Mouse (Mus musculus) forebrain, postnatal 0 days (tissue): ENCODE data around the gene Oxct2a. TPM values are rescaled to one million over a fixed set of nuclear protein-coding genes. Genes with fewer than 3 reads are reported as not detected.
"Not testable (repeated sequence)": the region's sequence is repeated elsewhere in the genome, so short reads cannot be mapped to it uniquely, and the experiment has no call there.

ENCODE experiments used
- ATAC-seq: fragments of 200-750 bp; cut with Nextera tagmentation; 2 replicates; pipeline ENCODE4 v1.8.0; 2017; ENCODE audit warnings: mild to moderate bottlenecking, moderate library complexity
- DNase-seq: peaks from one replicate; pipeline ENCODE4 v3.0.0-alpha.2; 2015
- H3K27ac ChIP-seq: fragments of 300-500 bp; sonication (generic); 2 replicates; pipeline ENCODE4 v1.5.1; 2014; ENCODE audit warnings: low read depth, mild to moderate bottlenecking, antibody characterized with exemption, low read length, moderate library complexity, mixed read lengths
- H3K27me3 ChIP-seq: fragments of 300-500 bp; sonication (generic); 2 replicates; pipeline ENCODE4 v1.6.1; 2014; ENCODE audit warnings: mild to moderate bottlenecking, low read length, mixed read lengths; ENCODE audit not compliant: insufficient read depth
- H3K36me3 ChIP-seq: fragments of 300-500 bp; sonication (generic); 2 replicates; pipeline ENCODE4 v1.6.1; 2014; ENCODE audit warnings: mild to moderate bottlenecking, moderate library complexity; ENCODE audit not compliant: insufficient read depth
- H3K4me1 ChIP-seq: fragments of 300-500 bp; sonication (generic); 2 replicates; pipeline ENCODE4 v1.6.1; 2014; ENCODE audit warnings: antibody characterized with exemption; ENCODE audit not compliant: insufficient read depth
- H3K4me2 ChIP-seq: fragments of 300-500 bp; sonication (generic); 2 replicates; pipeline ENCODE4 v1.6.1; 2014; ENCODE audit warnings: low read depth, mild to moderate bottlenecking, moderate library complexity
- H3K4me3 ChIP-seq: fragments of 300-500 bp; sonication (generic); 2 replicates; pipeline ENCODE4 v1.5.1; 2014; ENCODE audit warnings: low read depth, low read length, mixed read lengths
- H3K9ac ChIP-seq: fragments of 300-500 bp; sonication (generic); 2 replicates; pipeline ENCODE4 v1.6.1; 2014; ENCODE audit warnings: mild to moderate bottlenecking
- H3K9me3 ChIP-seq: fragments of 300-500 bp; sonication (generic); 2 replicates; pipeline ENCODE4 v1.6.1; 2016; ENCODE audit warnings: low read length
- CTCF ChIP-seq: sonication (generic); IDR thresholded peaks from 2 replicates; pipeline ENCODE4 v1.5.1; 2016; ENCODE audit warnings: antibody characterized with exemption, control low read depth, low read depth
- WGBS: fragments of 180-500 bp; shearing (Covaris S2); extraction: QIAGEN DNeasy Blood & Tissue Kit; methylation state at CpG from one replicate; pipeline ENCODE4 v1.1.7; 2014; 5-methylcytosine and 5-hydroxymethylcytosine counted together
- polyA plus RNA-seq: library from polyadenylated mRNA; unstranded; fragments of >200 nt; fragmentation: Nextera tagmentation; extraction: Ambion mirVana; gene quantifications from 2 replicates; pipeline ENCODE4 v1.2.1, GENCODE M21; 2015
- total RNA-seq: library from RNA; depleted of rRNA; stranded (reverse); fragments of >200 nt; gene quantifications from 2 replicates; pipeline ENCODE4 v1.2.3, GENCODE M21; 2014

Oxct2a gene
- total and polyA plus RNA-seq, 2 experiments from 2014 or later = 0.08 to 0.19 TPM

DNA sequence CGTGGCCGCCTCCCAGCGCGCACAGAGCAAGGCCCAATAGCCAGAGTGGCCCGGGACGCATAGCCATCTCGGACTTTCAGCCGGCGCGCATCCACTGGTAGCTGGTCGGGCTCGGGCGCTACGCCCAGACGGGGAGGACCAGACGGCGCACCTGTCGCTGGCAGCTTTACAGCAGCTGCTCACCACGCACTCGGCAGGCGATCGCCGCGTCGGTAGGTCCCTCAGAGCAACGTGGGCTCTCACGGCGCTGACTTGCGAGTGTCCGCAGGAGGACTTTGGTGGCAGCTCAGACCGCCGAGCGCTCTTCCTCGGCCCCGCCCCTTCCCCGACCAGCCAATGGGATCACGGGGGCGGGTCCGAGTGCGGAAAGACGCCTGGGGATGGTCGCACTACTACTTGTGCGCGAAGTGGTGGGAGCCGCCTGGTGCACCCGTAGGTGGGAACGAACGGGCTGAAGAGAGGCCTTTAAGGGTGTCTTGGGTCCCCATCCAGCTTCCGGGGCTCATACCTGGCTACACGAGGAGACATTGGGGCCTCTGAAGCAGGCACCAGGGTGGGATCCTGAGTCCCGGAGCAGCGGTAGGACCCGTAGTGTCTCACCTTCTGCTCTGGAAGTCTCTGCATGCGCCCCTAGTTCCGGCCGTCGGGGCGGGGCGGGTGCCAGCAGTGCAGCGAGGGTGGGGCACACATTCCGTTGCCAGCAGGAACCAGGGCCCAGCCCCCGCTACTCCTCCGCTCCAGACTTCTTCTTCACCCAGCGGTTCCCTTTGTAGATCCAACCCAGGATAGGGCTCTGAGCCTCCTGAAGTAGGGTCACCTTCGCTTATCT is 19.4 kb upstream of the Oxct2a start, which contains the start of gene Bmp8a:
Gene Bmp8a (minus strand): TSS at position 611 of the 829 bp plus-strand sequence.
- peak; percentile 89 for ATAC-seq
- WGBS = 1% methylated on average over 65 of the region's 65 CpGs

GRCm38 (mm10) chr4:123342091-123342641 is 18.7 kb upstream of the Oxct2a start:
- WGBS = 2% methylated on average over 43 of the region's 43 CpGs
- H3K27me3 ChIP-seq = peaks cover 33% of the 10 kb centered on the region
- H3K4me1 ChIP-seq = no peaks in the 10 kb centered on the region
- H3K9ac ChIP-seq = no peak overlapping the region
- H3K4me2 ChIP-seq = peak overlapping the region; percentile 68
- H3K36me3 ChIP-seq = 0 out of 2 replicates have a peak, but pooled peaks cover 2% of the 10 kb centered on the region
- H3K4me3 ChIP-seq = peak overlapping the region; percentile 45
- no peaks in the 10 kb centered on the region for H3K9me3 ChIP-seq
- ATAC-seq = peak; percentile 19
- TF ChIP-seq CTCF = no peak
- no peak overlapping the region for H3K27ac ChIP-seq
- no peak for DNase-seq

More for the DNA sequence above, 19.4 kb upstream of the Oxct2a start, which contains the start of gene Bmp8a:
- no peak for TF ChIP-seq CTCF
- Histone ChIP-seq H3K4me1 (no peaks in the 10 kb centered on the region), H3K9me3 (no peaks in the 10 kb centered on the region), H3K36me3 (peaks cover 5% of the 10 kb centered on the region; the same call in 1 of the 2 replicates), H3K9ac (no peak within 1 kb of the TSS), H3K4me2 (peak within 1 kb of the TSS; percentile 68), H3K27ac (no peak within 1 kb of the TSS), H3K4me3 (peak within 1 kb of the TSS; percentile 45), H3K27me3 (peaks cover 33% of the 10 kb centered on the region)
- peak; percentile 74 for DNase-seq

DNA sequence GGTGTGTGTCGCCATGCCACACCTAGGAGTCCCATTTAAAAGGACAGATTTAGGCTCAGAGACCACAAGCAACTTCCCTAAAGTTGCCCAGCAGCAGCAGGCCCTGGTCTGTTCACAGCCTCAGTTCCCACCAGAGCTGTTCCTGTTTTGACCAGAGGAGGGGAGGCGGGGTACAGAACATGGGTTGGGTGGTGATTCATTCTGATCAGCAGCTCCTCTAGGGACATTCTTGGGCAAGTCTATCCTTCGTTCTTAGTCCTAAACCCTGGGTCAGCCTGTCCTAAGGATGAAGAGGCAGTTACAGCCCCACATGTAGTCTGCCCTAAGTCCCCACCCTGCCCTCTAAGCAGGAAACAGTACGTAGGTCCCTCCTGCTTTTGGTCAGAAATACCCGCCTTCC is 16.8 kb upstream of the Oxct2a start:
- no peak for DNase-seq
- Histone ChIP-seq H3K27ac (no peak overlapping the region), H3K4me3 (no peak overlapping the region), H3K27me3 (peaks cover 33% of the 10 kb centered on the region), H3K4me1 (no peaks in the 10 kb centered on the region), H3K9me3 (no peaks in the 10 kb centered on the region), H3K9ac (no peak overlapping the region), H3K4me2 (no peak overlapping the region), H3K36me3 (no peaks in the 10 kb centered on the region)
- no peak for ATAC-seq
- 68% methylated on average over 5 of the region's 5 CpGs for WGBS
- no peak for TF ChIP-seq CTCF

DNA sequence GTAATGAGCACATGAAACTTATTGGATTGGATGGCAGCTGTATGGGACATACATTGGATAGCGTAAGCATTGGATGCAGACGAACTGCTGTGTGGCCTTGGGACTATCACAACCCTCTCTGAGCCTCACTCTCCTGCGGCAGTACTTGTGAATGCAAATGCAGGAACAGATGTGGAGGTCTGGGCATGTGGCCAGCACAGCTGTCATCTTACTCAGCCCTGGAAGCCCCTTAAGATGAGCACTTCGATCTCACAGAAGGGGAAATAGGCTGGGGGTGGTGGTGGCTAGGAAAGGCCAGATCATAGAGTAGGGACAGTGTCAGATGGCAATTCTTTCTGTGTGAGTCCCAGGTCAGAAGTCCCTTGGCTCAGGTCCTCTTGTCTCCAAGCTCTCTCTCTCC is 14.3 kb upstream of the Oxct2a start:
- WGBS = 69% methylated on average over 4 of the region's 4 CpGs
- ATAC-seq = no peak
- TF ChIP-seq CTCF = no peak

DNA sequence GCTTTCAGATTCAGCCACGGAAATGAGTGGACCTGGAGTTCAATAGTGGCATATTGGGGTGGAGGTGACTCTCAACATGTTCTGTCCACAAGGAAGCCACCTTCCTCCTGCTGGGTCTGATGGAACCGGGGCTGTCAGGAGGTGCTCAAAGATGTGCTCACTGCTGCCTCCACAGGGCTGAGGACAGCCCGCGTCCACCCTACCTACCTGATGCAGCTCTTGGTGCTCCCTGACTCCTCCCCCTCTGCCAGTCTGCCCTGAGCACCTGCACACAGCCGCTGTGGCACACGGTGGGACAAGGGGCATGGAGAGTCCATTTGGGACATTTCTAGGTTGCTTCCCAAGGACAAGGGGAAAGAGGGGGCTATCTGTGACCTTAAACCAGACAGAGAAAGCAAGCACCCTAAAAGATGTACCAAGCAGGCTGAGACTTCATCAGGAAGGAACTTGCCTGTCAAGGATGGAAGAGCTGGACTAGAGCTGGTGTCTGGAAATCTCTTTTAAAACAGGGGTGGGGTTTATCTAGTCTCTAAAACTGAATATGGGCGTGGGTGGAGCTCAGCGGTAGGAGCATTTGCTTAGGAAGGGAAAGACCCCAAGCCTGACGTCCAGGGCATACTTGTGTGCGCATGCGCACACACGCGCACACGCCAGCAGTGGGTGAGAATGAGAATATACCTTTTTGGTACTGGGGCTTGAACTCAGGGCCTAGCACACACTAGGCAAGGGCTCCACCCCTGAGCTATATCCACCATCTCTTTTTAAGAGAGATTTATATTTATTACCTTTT is 12.6 kb upstream of the Oxct2a start:
- WGBS = 70% methylated on average over 14 of the region's 14 CpGs
- Histone ChIP-seq H3K9ac (no peak overlapping the region), H3K9me3 (no peaks in the 10 kb centered on the region), H3K27ac (no peak overlapping the region), H3K4me3 (no peak overlapping the region), H3K27me3 (peaks cover under 1% of the 10 kb centered on the region; the same call in 1 of the 2 replicates), H3K4me1 (no peaks in the 10 kb centered on the region), H3K4me2 (no peak overlapping the region), H3K36me3 (no peaks in the 10 kb centered on the region)
- DNase-seq (no peak), ATAC-seq (no peak)
- no peak for TF ChIP-seq CTCF

More for the DNA sequence above, 14.3 kb upstream of the Oxct2a start:
- no peak overlapping the region for H3K9ac ChIP-seq
- DNase-seq = no peak
- peaks cover 18% of the 10 kb centered on the region for H3K27me3 ChIP-seq
- H3K36me3 ChIP-seq = no peaks in the 10 kb centered on the region
- no peaks in the 10 kb centered on the region for H3K9me3 ChIP-seq
- no peaks in the 10 kb centered on the region for H3K4me1 ChIP-seq
- H3K27ac ChIP-seq = no peak overlapping the region
- H3K4me3 ChIP-seq = no peak overlapping the region
- H3K4me2 ChIP-seq = no peak overlapping the region

- not testable (repeated sequence) for H3K9ac ChIP-seq, H3K27me3 ChIP-seq, H3K4me3 ChIP-seq, DNase-seq, H3K4me2 ChIP-seq, H3K4me1 ChIP-seq, H3K36me3 ChIP-seq, H3K9me3 ChIP-seq, H3K27ac ChIP-seq, ATAC-seq
- 84% methylated on average over 10 of the region's 10 CpGs for WGBS
These were observed 11.8 kb upstream of the Oxct2a start for GRCm38 (mm10) chr4:123335244-123335643.

DNA sequence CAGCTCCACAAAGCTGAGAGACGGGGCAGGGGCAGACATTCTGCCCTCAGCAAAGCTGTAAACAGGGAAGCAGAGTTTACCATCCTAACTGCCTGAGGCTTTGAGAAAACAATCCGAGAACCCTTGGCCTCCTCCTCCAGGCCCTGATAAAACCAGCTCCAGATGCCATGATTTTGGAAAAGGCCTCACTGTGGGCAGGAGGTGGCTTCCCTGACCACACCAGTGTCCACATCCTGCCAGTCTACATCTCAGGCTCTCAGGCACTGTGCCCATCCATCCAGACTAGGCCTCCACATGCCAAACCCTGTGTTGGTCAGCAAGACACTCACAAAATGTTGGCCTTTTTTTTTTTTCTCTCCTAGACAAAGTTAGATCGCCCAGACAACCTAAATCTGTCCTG is 10.7 kb upstream of the Oxct2a start:
- Histone ChIP-seq H3K4me1 (no peaks in the 10 kb centered on the region), H3K9me3 (no peaks in the 10 kb centered on the region), H3K36me3 (no peaks in the 10 kb centered on the region), H3K27ac (no peak overlapping the region), H3K27me3 (no peaks in the 10 kb centered on the region), H3K9ac (no peak overlapping the region), H3K4me2 (no peak overlapping the region), H3K4me3 (no peak overlapping the region)
- DNase-seq (no peak), ATAC-seq (no peak)
- WGBS = 77% methylated on average over 3 of the region's 3 CpGs
- no peak for TF ChIP-seq CTCF
